Mouse (Mus musculus) forebrain, embryonic 11.5 days (tissue): ENCODE data around the gene Tdrd5. TPM values are rescaled to one million over a fixed set of nuclear protein-coding genes. Genes with fewer than 3 reads are reported as not detected.

Source experiments
- ATAC-seq: fragments of 200-750 bp; cut with Nextera tagmentation; replicated peaks from 2 replicates; pipeline ENCODE4 v1.8.0; 2017; ENCODE audit warnings: moderate TSS enrichment; ENCODE audit not compliant: low FRiP score
- DNase-seq: peaks from one replicate; pipeline ENCODE4 v3.0.0-alpha.2; 2017; ENCODE audit warnings: low spot score
- H3K27ac ChIP-seq: fragments of 300-500 bp; sonication (generic); 2 replicates; pipeline ENCODE4 v1.5.1; 2014; ENCODE audit warnings: low read depth, low read length
- H3K27me3 ChIP-seq: fragments of 300-500 bp; sonication (generic); 2 replicates; pipeline ENCODE4 v1.6.1; 2014; ENCODE audit warnings: mild to moderate bottlenecking, low read length, mixed read lengths; ENCODE audit not compliant: control insufficient read depth, insufficient read depth
- H3K36me3 ChIP-seq: fragments of 300-500 bp; sonication (generic); 2 replicates; pipeline ENCODE4 v1.6.1; 2014; ENCODE audit warnings: mild to moderate bottlenecking, low read length, moderate library complexity, mixed read lengths; ENCODE audit not compliant: control insufficient read depth, insufficient read depth
- H3K4me1 ChIP-seq: fragments of 300-500 bp; sonication (generic); replicated peaks from 2 replicates; pipeline ENCODE4 v1.6.1; 2014; ENCODE audit warnings: low read length, mixed read lengths; ENCODE audit not compliant: control insufficient read depth, insufficient read depth
- H3K4me2 ChIP-seq: fragments of 300-500 bp; sonication (generic); 2 replicates; pipeline ENCODE4 v1.6.1; 2014; ENCODE audit warnings: low read depth, mild to moderate bottlenecking, low read length, moderate library complexity, mixed read lengths; ENCODE audit not compliant: severe bottlenecking
- H3K4me3 ChIP-seq: fragments of 300-500 bp; sonication (generic); 2 replicates; pipeline ENCODE4 v1.5.1; 2014; ENCODE audit warnings: low read depth, low read length
- H3K9ac ChIP-seq: fragments of 300-500 bp; sonication (generic); 2 replicates; pipeline ENCODE4 v1.6.1; 2014; ENCODE audit warnings: low read length
- H3K9me3 ChIP-seq: fragments of 300-500 bp; sonication (generic); 2 replicates; pipeline ENCODE4 v1.6.1; 2016; ENCODE audit warnings: low read length, mixed read lengths; ENCODE audit not compliant: control insufficient read depth
- WGBS: fragments of 180-500 bp; shearing (Covaris S2); extraction: QIAGEN DNeasy Blood & Tissue Kit; methylation state at CpG from one replicate; pipeline ENCODE4 v1.1.7; 2014; 5-methylcytosine and 5-hydroxymethylcytosine counted together
- polyA plus RNA-seq: library from polyadenylated mRNA; unstranded; fragments of >200 nt; fragmentation: Nextera tagmentation; extraction: Ambion mirVana; gene quantifications from 2 replicates; pipeline ENCODE4 v1.2.1, GENCODE M21; 2014

Tdrd5 gene
- polyA plus RNA-seq, 1 experiment from 2014 or later: 0.32 TPM

DNA sequence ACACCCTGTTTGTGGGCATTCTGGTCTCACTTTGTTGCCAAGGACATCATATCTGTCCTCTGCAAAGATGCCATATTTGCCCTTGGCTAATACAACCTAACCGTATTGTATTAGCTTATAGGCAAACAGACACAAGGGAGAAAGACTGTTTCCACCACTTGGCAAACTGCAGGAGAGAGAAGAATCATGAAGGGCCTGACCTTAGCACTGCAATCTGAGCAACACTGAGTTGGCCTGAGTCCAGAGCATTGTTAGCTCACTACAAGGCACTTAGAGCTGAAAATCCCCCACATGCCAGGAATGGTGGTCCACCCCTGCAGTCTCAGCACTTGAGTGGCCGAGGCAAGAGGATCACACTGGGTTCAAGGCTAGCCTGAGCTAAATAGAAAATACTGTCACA is 84.9 kb downstream of the Tdrd5 start:
- DNase-seq (no peak), ATAC-seq (no peak)
- H3K27ac ChIP-seq: no peak overlapping the region
- H3K4me2 ChIP-seq: no peak overlapping the region
- no peak overlapping the region for H3K4me3 ChIP-seq
- no peaks in the 10 kb centered on the region for H3K27me3 ChIP-seq
- H3K4me1 ChIP-seq: no peaks in the 10 kb centered on the region; the same call in 1 of the 2 replicates
- 81% methylated on average over 2 of the region's 2 CpGs for WGBS
- no peak overlapping the region for H3K9ac ChIP-seq
- H3K36me3 ChIP-seq: no peaks in the 10 kb centered on the region
- H3K9me3 ChIP-seq: no peaks in the 10 kb centered on the region

DNA sequence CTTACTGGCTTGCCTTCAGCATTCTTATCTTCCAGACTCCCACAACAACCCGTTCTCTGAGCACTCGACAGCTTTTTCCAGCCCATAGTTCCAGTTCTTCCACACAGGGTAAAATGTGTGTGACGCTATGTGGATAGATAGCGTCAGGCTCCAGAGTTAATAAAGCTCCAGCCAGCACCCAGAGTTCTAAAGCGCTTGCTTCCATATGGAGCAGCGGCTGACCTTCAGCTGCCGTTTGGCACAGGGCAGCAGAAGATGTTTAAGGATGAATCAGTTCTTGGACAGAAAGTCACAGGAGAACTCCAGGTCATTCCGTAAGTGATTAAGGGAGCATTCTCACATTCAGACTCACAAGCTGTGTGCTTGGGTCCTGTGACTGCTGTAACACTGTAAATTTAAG is 85.5 kb downstream of the Tdrd5 start:
- Histone ChIP-seq H3K9ac (no peak overlapping the region), H3K4me3 (no peak overlapping the region), H3K4me2 (no peak overlapping the region), H3K4me1 (no peaks in the 10 kb centered on the region; the same call in 1 of the 2 replicates), H3K27ac (no peak overlapping the region), H3K36me3 (no peaks in the 10 kb centered on the region), H3K27me3 (no peaks in the 10 kb centered on the region), H3K9me3 (no peaks in the 10 kb centered on the region)
- no peak for ATAC-seq
- DNase-seq: no peak
- WGBS: 88% methylated on average over 8 of the region's 8 CpGs

DNA sequence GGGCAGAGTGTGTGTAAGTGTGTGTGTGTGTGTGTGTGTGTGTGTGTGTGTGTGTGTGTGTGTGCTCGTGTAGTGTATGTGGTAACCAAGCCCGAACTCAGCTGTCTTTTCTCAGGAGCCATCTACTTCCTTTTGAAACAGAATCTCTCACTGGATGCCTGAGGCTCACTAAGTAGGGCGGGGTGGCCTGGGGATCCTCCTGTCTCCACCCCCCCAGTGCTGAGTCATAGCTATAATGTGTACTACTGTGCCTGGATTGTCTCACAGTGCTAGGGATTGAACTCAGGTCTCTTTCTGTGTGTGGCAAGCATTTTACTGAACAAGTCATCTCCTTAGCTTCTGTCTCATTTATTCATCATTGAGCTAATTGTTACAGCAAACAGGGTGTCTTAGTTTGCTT is 86.1 kb downstream of the Tdrd5 start:
- Histone ChIP-seq H3K4me2 (no peak overlapping the region), H3K4me3 (no peak overlapping the region), H3K9ac (no peak overlapping the region), H3K36me3 (no peaks in the 10 kb centered on the region), H3K27me3 (no peaks in the 10 kb centered on the region), H3K4me1 (no peaks in the 10 kb centered on the region; the same call in 1 of the 2 replicates), H3K27ac (no peak overlapping the region), H3K9me3 (no peaks in the 10 kb centered on the region)
- 74% methylated on average over 3 of the region's 3 CpGs for WGBS
- DNase-seq (no peak), ATAC-seq (no peak)

DNA sequence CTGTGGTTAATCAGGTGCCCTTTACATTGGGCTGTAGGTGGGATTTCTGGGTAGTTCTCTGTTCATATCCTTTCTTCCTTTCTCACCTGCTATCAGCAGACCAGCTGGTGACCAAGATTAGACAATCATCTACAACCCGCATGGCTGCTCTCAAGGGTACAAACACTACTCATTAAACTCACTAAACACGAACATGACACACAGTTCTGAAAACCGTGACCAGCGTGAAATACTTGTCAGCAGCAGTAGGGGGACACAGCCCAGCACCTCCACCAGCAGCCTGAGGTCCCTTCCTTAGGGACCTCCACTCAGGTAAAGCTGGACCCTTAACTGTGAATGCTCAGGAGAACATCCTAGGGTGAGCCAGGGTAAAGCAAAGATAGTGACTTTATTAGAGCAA is 87.2 kb downstream of the Tdrd5 start:
- ATAC-seq (no peak), DNase-seq (no peak)
- H3K27me3 ChIP-seq: no peaks in the 10 kb centered on the region
- no peak overlapping the region for H3K4me3 ChIP-seq
- H3K27ac ChIP-seq: no peak overlapping the region
- H3K4me1 ChIP-seq: no peaks in the 10 kb centered on the region
- H3K9me3 ChIP-seq: no peaks in the 10 kb centered on the region
- 75% methylated on average over 4 of the region's 4 CpGs for WGBS
- H3K9ac ChIP-seq: no peak overlapping the region
- no peaks in the 10 kb centered on the region for H3K36me3 ChIP-seq
- H3K4me2 ChIP-seq: no peak overlapping the region

DNA sequence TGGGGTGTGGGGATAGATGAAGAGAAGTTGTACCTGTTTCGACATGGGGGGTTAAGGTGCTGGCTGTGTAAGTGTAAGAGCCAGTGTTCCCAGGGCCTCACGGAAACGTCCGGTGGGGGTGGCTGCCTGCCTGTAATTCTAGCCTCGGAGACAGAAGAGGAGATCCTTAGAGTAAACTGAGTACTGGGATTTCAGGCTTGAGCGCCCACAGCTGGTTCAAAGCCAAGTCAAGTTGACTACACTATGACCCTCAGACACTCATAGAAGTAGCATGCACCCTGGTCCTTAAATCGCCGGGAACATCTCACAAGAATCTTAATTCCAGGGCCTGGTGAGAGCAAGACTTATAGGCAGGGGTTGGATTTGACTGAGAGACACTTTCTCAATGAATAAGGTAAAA is 88.8 kb downstream of the Tdrd5 start:
- no peaks in the 10 kb centered on the region for H3K36me3 ChIP-seq
- no peaks in the 10 kb centered on the region for H3K9me3 ChIP-seq
- no peak overlapping the region for H3K4me2 ChIP-seq
- WGBS: 93% methylated on average over 8 of the region's 8 CpGs
- no peaks in the 10 kb centered on the region for H3K27me3 ChIP-seq
- ATAC-seq (no peak), DNase-seq (no peak)
- no peaks in the 10 kb centered on the region for H3K4me1 ChIP-seq
- no peak overlapping the region for H3K4me3 ChIP-seq
- no peak overlapping the region for H3K27ac ChIP-seq
- H3K9ac ChIP-seq: no peak overlapping the region

DNA sequence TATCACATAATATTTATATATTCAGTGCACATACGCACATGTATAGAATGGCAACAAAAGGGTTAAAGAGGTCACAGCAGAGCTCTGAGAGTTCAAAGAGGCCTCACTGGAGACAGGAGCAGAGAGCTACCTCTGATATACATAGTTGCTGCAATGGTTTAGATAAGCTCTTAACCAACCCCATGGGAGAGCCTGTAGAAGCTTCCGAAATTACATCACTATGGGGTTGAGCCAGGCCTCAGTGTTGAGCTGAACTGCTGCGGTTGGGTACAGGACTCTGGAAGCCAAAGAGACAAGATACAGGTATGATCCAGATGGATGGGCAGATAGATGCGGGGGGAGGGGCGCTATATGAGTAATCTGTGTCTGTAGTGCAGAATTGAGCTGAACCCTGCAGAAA is 90.5 kb downstream of the Tdrd5 start:
- DNase-seq (no peak), ATAC-seq (no peak)
- Histone ChIP-seq H3K9ac (no peak overlapping the region), H3K27me3 (no peaks in the 10 kb centered on the region), H3K27ac (no peak overlapping the region), H3K4me1 (no peaks in the 10 kb centered on the region), H3K4me3 (no peak overlapping the region), H3K9me3 (no peaks in the 10 kb centered on the region), H3K4me2 (no peak overlapping the region), H3K36me3 (no peaks in the 10 kb centered on the region)
- 87% methylated on average over 5 of the region's 5 CpGs for WGBS

DNA sequence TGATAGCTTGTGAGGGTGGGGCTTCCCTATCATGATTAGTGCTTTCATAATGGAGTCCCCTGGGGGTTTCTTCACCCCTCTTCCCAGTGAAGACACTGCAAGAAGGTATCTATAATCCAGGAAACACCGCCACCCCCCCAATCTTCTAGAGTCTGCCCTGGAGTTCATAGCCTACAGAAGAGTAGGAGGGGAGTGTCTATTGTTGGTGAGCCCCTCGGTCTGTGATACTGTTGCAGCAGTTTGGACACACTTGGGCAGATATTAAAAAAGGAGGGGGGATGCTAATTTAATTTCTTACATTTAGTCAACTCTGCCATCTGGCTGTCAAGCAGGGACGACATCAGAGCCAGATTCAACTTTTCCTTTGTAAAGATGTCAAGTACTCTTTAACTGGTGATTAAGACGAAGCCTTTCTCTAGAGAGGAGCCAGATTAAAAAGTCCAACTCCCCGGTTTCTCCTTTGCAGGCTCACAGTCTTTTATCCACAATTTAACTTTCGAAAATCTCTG is 91.6 kb downstream of the Tdrd5 start:
- Histone ChIP-seq H3K9me3 (no peaks in the 10 kb centered on the region), H3K4me1 (no peaks in the 10 kb centered on the region), H3K4me2 (no peak overlapping the region), H3K27me3 (no peaks in the 10 kb centered on the region; the same call in 1 of the 2 replicates), H3K4me3 (no peak overlapping the region), H3K36me3 (no peaks in the 10 kb centered on the region), H3K27ac (no peak overlapping the region), H3K9ac (no peak overlapping the region)
- DNase-seq (no peak), ATAC-seq (no peak)
- 47% methylated on average over 6 of the region's 6 CpGs for WGBS

Other genes with a start within 250 kb of the Tdrd5 start
- 2.6 and 3.2 TPM in 2 replicates for gene Fam163a, start 98.6 kb downstream of the Tdrd5 start, polyA plus RNA-seq
- gene Nphs2, start 7.1 kb upstream of the Tdrd5 start, polyA plus RNA-seq: 0.21 and 0.41 TPM in 2 replicates
- 833 and 877 TPM in 2 replicates for gene Gm2000, start 62.4 kb upstream of the Tdrd5 start, polyA plus RNA-seq
- gene Axdnd1, start 117.5 kb upstream of the Tdrd5 start, polyA plus RNA-seq: 0.43 TPM in 1 of 2 replicates, not detected in the other
- 22.5 and 25.8 TPM in 2 replicates for gene Soat1, start 170.7 kb upstream of the Tdrd5 start, polyA plus RNA-seq
- gene Gm10031, start 220.3 kb upstream of the Tdrd5 start, polyA plus RNA-seq: 0.12 and 0.37 TPM in 2 replicates